Mouse (Mus musculus) CD4-positive, CD25-positive, alpha-beta regulatory T cell, adult 9 weeks (primary cell): ENCODE data around the gene Gpr34. TPM values are rescaled to one million over a fixed set of nuclear protein-coding genes. Genes with fewer than 3 reads are reported as not detected.

Experiments used
- polyA plus RNA-seq: library from polyadenylated mRNA; unstranded; fragments of 100-300 nt; shearing (Covaris generic); gene quantifications from one replicate; pipeline ENCODE4 v1.2.1, GENCODE M21; 2017

Gene Gpr34
- polyA plus RNA-seq = 36.1 TPM

GRCm38 (mm10) chrX:13631599-13632283 lies at the start of gene Gpr34:
Gpr34 (plus strand) TSS chrX:13632089.

GRCm38 (mm10) chrX:13661063-13661462 lies 29.2 kb downstream of the Gpr34 start, which contains the start of gene Gpr82:
Gpr82 (plus strand) TSS chrX:13661363.

Other genes with a start within 250 kb of the Gpr34 start
- gene Nyx, start 166.0 kb upstream of the Gpr34 start, polyA plus RNA-seq = not detected
- gene Gpr82, start 29.3 kb downstream of the Gpr34 start, polyA plus RNA-seq = 0.29 TPM
- 0.48 TPM for gene Cask, start 219.3 kb downstream of the Gpr34 start, polyA plus RNA-seq